Mouse (Mus musculus): ENCODE measurements around the gene Enox1. TPM values are rescaled to one million over a fixed set of nuclear protein-coding genes. Genes with fewer than 3 reads are reported as not detected.
A peak's percentile ranks its signal among the peaks of the same experiment; 100 is the strongest.
"Not testable (repeated sequence)": the region's sequence is repeated elsewhere in the genome, so short reads cannot be mapped to it uniquely, and the experiment has no call there.

Gene Enox1
- total RNA-seq, 2 experiments from 2014 or later: 36.4 to 62.3 TPM

- DNase-seq (ENCODE audit: low spot score in 2 of 2): no peak
- intact Hi-C loops (cut with DNase I): no loop called here
Measured at GRCm38 (mm10) chr14:77536592-77536991, 380.0 kb downstream of the Enox1 start.

DNA sequence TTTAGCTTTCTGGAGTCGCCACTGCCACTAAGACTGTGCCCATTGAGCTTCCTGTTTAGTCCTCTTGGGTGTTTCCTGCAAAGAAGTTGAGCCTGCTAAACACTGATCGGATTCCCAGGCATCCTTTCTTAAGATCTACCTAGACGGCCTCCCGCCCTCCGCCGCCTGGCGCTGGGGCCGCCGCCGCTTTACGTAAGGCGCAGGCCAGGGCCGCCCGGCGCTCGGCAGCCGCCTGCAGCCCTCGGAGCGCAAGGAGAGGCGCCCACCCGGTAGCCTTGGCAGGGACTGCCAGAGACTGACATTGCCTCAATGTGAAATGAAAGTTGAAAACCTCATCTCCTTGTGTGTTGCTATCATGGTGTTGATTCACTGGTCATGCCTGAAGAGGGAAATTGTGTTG, 383.0 kb downstream of the Enox1 start:
- intact Hi-C loops (cut with DNase I); DNase-seq (ENCODE audit: low spot score in 2 of 2): not testable (repeated sequence)

DNA sequence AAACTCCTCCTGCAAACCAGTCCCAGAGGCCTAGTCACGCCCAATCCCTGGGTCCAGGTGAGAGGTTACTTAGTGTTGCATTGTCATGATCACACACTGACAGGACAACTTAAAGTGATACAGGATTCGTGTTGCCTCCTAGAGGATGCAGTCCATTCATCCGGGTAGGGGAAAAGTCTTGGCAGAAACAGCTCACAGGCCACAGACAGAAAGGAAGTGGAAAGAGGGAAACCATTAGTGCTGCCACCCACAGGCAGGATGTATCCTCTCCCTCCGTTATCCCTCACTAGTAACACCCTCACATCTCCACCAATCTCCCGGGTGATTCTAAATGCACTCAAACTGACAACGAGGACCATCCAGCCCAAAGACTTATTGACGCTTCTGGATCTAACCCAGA, 385.4 kb downstream of the Enox1 start:
- DNase-seq (ENCODE audit: low spot score in 2 of 2): no peak
- intact Hi-C loops (cut with DNase I): no loop called here

- intact Hi-C loops (cut with DNase I): no loop called here
- peak in 1 of 2 experiments; percentile 5 for DNase-seq (ENCODE audit: low spot score in 2 of 2)
Measured at GRCm38 (mm10) chr14:77546531-77547274, 390.1 kb downstream of the Enox1 start.

GRCm38 (mm10) chr14:77547351-77547750, 390.8 kb downstream of the Enox1 start:
- intact Hi-C loops (cut with DNase I): no loop called here
- no peak for DNase-seq (ENCODE audit: low spot score in 2 of 2)

DNA sequence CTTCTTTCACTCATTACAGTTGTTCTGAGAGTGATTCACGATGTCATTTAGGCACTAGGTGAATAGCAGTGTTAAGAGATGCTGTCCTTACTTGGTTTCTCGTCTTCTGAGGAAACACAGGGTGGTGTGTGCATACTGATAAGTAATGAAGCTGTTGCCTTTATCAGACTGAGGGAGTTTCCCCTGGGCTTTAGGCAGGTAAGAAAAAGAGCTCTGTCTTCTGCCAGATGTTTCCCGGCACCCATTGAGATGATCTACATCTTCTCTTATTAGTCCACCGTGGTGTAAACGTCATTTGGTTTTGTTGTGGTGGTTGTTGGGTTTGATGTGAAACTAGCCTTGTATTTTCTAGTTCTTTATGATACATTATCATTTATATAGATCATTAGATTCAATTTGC, 392.4 kb downstream of the Enox1 start:
- intact Hi-C loops (cut with DNase I): no loop called here
- DNase-seq (ENCODE audit: low spot score in 2 of 2): no peak

DNA sequence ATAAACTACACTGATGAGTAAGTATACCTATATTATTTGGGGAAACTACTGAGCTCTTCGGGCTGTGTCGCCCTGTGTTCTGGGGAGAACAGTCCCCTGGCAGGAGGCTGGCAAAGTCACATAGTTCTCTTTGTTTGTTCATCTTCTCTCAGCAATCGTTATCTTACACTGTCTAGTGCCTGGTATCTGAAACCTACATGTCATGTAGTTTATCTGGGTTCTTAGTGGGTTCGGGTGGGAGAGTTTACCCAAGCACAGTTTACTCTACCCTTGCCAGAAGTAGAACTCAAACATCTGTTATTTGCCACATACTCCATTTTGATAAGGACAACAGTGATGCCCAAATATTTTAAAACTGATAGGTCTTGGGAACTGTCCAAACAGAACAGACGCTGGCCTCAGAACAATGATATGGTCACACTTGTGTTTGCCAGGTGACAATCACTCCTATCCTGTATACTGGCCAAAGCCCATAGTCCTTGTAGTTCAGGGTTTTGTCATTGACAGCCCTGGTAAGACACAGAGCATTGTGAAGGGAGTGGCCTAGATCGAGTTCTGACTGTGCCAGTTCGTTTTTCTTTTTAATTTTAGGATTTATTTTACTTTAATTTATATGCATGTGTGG, 401.0 kb downstream of the Enox1 start:
- intact Hi-C loops (cut with DNase I): no loop called here
- DNase-seq (ENCODE audit: low spot score in 2 of 2): peak in 1 of 2 experiments; percentile 3

DNA sequence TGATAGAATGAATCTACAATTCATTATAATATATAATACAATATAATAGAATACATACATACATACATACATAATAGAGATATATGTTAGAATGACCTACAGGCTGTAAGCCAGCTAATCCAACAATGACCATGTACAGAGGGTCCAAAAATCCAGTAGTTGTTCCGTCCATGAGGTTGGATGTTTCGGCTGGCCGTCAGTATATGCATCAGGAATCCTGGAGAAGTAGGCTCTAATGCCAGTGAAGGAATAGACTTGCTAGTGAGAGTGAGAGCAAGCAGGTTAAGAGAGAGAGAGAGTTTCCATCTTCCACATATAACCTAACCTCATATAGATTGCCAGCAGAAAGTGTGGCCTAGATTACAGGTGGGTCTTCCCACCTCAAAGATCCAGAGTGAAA, 402.3 kb downstream of the Enox1 start:
- intact Hi-C loops (cut with DNase I): no loop called here
- no peak for DNase-seq (ENCODE audit: low spot score in 2 of 2)

- intact Hi-C loops (cut with DNase I): no loop called here
- peak in 1 of 2 experiments; percentile 3 for DNase-seq (ENCODE audit: low spot score in 2 of 2)
Measured at GRCm38 (mm10) chr14:77559792-77560191, 403.2 kb downstream of the Enox1 start.

DNA sequence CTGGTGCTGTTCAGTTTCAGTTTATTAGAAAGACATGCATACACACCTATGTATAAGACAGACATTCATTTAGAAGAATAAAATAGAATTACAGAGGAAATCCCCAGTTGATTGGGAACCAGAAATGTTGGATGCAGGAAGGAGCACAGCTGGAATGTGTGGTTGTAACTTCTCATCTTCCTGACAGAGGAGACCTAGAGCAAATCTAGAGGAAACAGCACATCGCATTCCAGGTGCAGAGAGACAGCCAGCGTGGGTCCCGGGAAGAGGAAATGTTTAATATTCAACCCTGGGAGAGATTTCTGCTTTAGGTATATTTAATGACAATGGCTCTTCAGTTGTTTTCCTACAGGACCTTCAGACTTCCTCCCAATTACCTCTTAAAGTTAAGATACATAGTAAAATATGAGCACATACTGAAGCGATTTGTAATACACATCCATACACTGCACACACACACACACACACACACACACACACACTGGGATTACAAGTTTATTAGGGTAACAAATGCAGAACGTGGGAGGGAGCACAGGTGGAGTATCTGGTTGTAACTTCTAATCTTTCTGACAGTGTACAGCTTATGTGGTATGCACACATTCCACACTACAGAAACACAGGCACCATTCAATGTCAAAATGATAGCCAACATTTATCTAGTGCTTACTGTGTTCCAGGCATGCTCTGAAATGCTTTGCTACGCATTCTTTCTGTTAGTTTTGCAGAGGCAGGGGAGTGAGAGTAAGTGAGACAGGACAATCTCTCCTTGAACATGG, 405.4 kb downstream of the Enox1 start:
- intact Hi-C loops (cut with DNase I): no loop called here
- no peak for DNase-seq (ENCODE audit: low spot score in 2 of 2)

DNA sequence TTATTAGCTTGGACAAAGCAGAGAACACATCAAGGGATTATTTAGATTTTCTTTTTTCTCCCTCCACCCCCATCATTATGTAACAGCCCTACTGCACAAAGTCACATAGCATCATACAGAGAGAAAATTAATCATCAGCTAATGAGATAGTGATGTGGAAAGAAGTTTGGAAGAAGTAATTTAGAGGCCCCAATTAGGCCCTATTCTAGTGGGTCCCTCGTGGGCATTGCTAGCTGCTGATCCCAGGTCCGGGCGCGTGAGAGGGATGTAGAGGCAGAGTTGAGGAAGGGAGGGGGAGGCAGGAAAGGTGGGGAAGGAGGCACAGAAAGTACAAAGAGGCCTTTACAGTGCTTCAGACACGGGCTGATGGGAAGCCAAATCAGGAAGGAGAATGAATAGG, 407.4 kb downstream of the Enox1 start:
- intact Hi-C loops (cut with DNase I): no loop called here
- no peak for DNase-seq (ENCODE audit: low spot score in 2 of 2)

DNA sequence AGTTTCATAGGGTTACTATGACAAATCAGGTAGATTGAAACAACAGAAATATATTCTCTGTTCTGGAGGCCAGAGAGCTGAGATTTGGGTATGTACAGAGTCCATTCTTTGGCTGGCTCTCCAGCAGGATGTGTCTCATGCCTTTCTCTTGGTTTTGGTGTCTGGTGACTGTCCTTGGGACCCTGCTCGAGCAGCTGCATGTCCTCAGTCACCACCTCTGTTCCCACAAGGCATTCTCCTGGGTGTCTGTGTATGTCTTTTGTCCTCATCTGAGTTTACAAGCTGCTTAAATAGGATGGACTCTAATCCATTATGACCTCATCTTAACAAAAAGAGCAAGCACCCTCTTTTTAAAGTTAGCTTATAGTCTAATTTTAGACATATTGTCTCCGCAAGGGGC, 410.6 kb downstream of the Enox1 start:
- intact Hi-C loops (cut with DNase I): no loop called here
- DNase-seq (ENCODE audit: low spot score in 2 of 2): no peak

DNA sequence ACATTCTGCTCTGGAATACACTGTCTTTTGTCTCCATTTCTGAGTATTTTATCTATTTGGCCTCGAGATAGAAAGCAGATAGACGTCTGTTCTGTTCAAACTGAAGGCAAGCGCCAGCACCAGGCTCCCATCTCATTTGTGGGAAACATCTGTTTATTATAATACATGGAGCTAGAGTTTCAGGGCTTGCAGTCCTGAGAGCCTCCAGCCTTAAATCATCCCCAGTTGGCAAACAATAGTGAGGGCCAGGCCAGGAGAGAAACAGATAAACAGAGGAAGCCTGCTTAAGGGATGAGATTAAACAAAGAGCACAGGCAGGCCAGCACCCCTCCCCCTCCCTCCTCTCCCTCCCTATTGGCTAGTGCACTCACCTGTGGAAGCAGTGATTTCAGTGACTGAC, 417.9 kb downstream of the Enox1 start:
- DNase-seq (ENCODE audit: low spot score in 2 of 2): no peak
- intact Hi-C loops (cut with DNase I): no loop called here

DNA sequence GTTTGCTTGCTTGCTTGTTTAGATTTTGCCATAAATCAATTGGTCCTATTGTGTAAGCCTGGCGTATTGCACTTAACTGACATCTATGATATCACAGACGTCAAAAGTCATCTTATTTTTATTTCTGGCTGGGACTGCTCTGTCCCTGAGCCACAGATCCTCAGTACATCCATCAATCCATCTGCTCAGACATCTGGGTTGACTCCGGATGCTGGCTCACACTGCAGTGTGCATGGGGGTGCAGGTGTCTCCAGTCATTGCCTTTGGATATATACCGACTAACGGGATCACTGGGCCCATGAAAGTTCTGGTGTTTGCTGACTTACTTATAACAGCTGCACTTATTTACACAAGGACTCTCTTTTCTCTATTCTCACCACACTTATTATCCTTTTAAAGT, 419.8 kb downstream of the Enox1 start:
- intact Hi-C loops (cut with DNase I): loop anchor here (5.0 kb wide), 1 partner anchor 46 kb away; no protein-coding TSS in a partner anchor
- DNase-seq (ENCODE audit: low spot score in 2 of 2): no peak

DNA sequence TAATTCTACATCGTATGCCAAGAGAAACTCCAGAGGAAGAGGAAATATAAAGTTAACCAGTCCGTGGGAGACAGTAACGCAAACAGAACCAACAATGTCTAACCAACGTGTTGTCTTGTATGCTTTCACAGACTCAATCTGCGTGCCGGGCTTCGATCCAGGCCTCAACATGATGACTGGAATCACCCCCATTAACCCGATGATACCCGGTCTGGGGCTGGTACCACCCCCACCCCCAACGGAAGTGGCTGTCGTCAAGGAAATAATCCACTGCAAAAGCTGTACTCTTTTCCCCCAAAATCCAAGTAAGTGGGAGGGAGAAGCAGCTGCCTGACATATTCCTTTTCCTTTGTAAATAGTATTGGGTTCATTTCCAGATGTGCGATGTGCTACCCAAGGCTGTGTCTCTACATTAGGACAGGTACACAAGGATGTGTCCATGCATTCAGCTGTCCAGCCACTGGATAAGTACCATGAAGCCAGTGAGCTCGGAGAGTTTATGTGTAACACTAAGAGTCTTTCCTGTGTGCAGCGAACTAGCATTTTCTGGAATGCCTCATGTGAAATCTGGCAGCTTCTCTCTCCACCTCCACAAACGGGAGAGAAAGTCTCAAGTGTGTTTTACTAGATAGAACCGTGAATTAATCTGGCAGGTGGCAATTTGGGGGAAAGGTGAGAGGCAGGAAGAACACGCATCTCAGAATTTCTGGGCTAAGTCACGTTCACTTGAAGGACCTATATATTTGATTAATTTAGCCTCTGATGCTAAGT, 421.1 kb downstream of the Enox1 start:
- DNase-seq (ENCODE audit: low spot score in 2 of 2): no peak
- intact Hi-C loops (cut with DNase I): loop anchor here (5.0 kb wide), 1 partner anchor 45 kb away; no protein-coding TSS in a partner anchor

DNA sequence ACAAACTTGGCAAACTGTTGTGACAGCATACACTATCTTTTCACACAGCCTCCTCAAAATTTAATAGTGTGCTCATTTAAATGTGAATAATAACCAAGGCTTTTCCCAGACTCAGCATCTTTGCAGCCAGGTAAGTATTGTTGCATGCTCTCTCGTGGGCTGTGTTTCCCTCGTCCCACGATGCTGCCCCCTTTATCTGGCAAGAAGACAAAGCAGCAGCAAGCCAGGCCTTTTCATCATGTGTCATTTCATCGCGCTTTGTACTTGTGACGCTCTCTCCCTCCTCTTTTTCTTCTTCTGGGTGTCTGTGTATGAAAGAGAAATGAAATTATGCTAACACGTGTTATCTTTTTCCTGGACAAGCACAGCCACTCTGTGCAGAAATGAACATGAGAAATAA, 421.8 kb downstream of the Enox1 start:
- intact Hi-C loops (cut with DNase I): loop anchor here (5.0 kb wide), 1 partner anchor 44 kb away; no protein-coding TSS in a partner anchor

DNA sequence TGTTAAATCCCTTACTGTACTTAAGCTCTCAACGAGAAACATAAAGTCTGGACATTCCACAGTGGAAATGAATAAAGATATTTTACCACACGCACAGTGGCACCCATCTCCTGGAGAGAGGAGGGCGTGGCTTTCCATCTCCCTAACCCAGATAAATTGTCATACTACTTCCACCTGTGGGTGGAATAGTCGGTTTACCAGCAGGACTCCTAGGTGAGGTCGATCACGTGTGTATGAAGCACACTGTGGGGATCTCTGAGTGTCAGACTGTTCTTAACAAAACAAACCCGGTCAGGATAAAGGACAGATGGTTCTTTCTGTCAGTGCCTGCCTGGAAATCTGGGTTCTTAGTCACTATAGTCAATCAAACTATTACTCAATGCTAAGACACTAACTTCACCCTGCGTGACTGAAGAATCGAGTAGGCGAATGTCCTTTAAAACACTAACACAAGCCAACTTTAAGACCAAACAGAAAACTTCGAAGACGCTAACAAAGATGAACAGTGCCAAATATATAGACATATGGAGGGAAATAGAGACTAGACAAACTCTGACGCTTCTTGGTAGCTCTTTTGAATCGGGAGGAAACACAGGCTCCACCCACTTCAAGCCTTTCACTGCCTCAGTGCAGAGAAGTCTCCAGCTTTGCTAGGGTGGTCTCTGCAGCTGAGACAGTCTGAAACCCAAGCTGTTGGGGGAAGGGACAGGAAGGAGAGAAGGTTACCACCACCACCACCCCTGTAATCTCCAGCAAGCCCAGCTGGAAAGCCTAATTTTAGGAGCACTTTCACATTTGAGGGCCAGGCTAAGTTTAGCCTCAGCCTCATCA, 423.8 kb downstream of the Enox1 start:
- no peak for DNase-seq (ENCODE audit: low spot score in 2 of 2)
- intact Hi-C loops (cut with DNase I): loop anchor here (5.0 kb wide), 1 partner anchor 423 kb away; the partner anchor contains the start of gene Enox1

More for the DNA sequence above, 421.8 kb downstream of the Enox1 start:
- DNase-seq (ENCODE audit: low spot score in 2 of 2): no peak

- peak; percentile 72 to 74 for DNase-seq (ENCODE audit: low spot score in 2 of 2)
- intact Hi-C loops (cut with DNase I): loop anchor here (5.0 kb wide), 1 partner anchor 424 kb away; the partner anchor contains the start of gene Enox1
Measured at GRCm38 (mm10) chr14:77580937-77581270, 424.3 kb downstream of the Enox1 start.

- DNase-seq (ENCODE audit: low spot score in 2 of 2): no peak
- intact Hi-C loops (cut with DNase I): loop anchor here (5.0 kb wide), 1 partner anchor 424 kb away; the partner anchor contains the start of gene Enox1
Measured at GRCm38 (mm10) chr14:77581616-77582015, 425.1 kb downstream of the Enox1 start.
